Mouse (Mus musculus) C2C12 (cell line): ENCODE data around the gene Tomm22.

Source experiments
- CTCF ChIP-seq: IDR thresholded peaks from one replicate; pipeline ENCODE4 v1.5.1; 2011; ENCODE audit not compliant: control insufficient read depth, insufficient read depth, insufficient read length
- MAX ChIP-seq: IDR thresholded peaks from one replicate; pipeline ENCODE4 v1.6.1; 2011; ENCODE audit warnings: mild to moderate bottlenecking, control low read depth
- MYOD1 ChIP-seq: IDR thresholded peaks from one replicate; pipeline ENCODE4 v1.6.1; 2011; ENCODE audit warnings: low read depth; ENCODE audit not compliant: control insufficient read depth, insufficient read length
- MYOG ChIP-seq: IDR thresholded peaks from one replicate; pipeline ENCODE4 v1.6.1; 2011; ENCODE audit not compliant: control insufficient read depth, insufficient read length; ENCODE audit errors: extremely low read depth
- USF1 ChIP-seq: IDR thresholded peaks from one replicate; pipeline ENCODE4 v1.6.1; 2011; ENCODE audit warnings: low read depth, mild to moderate bottlenecking, control low read depth, moderate library complexity

- no peak for TF ChIP-seq CTCF
- TF ChIP-seq USF1: no peak
- no peak for TF ChIP-seq MAX
- no peak for TF ChIP-seq MYOD1
- TF ChIP-seq MYOG: no peak
Observed at GRCm38 (mm10) chr15:79648130-79648529, 22.5 kb upstream of the Tomm22 start.
